Mouse (Mus musculus): Measurements from ENCODE around the gene Mast4.

DNA sequence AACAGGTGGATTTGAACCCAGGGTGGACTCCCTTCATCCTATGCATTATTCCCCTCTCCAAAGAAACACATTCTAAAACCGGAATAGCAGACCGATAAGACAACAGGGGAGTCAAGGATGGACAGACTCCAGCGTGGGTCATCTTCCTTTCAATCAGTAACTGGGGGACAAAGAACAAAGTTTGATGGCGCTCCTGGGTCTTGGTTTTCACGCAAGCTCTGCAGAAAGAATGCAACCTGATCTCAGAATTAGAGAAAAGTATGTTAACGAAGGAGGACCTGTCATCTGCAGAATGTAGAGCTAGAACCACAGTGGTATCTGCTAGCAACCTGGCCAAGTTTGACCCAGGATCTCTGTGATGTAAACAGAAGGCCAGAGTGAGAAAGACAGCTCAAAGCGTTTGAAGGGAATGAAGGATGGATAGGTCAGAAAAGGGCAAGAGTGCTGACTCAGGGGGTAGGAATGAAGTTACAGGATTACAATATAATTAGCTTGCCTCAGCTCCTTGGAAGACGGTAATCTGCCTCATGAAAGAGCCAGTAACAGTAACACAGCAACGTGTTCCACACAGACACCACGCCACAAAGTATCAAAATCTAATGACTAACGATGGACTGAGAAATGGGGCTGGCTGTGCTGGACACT lies 345.9 kb downstream of the Mast4 start:
- TF ChIP-seq E2F4 (IDR thresholded peaks at IDR 0.05; ENCODE audit: insufficient replicate concordance, low read depth, low read length): no peak
- TF ChIP-seq BHLHE40 (IDR thresholded peaks at IDR 0.05; ENCODE audit: low read depth, low read length): no peak
- TF ChIP-seq POLR2AphosphoS2 (IDR thresholded peaks at IDR 0.05; ENCODE audit: low read depth, low read length): no peak
- no peak for TF ChIP-seq ZC3H11A (IDR thresholded peaks at IDR 0.05; ENCODE audit: low read depth, low read length)
- no peak for TF ChIP-seq USF2 (conservative IDR thresholded peaks at IDR 0.05; ENCODE audit: low read depth, low read length)
- no peak for TF ChIP-seq CTCF (conservative IDR thresholded peaks at IDR 0.05 in 1 of 2, IDR thresholded peaks at IDR 0.05 in 1 of 2; ENCODE audit: low read depth in 2 of 2, low read length in 2 of 2)
- no peak for TF ChIP-seq POLR2A (IDR thresholded peaks at IDR 0.05; ENCODE audit: low read depth, low read length)
- TF ChIP-seq RAD21 (IDR thresholded peaks at IDR 0.05; ENCODE audit: low read depth, low read length): no peak
- TF ChIP-seq NRF1 (IDR thresholded peaks at IDR 0.05; ENCODE audit: low read depth, low read length): no peak
- TF ChIP-seq ZKSCAN1 (IDR thresholded peaks at IDR 0.05; ENCODE audit: borderline replicate concordance, low read depth, low read length): no peak
- TF ChIP-seq JUN (IDR thresholded peaks at IDR 0.05; ENCODE audit: insufficient read depth, low read depth, low read length): no peak
- no peak for TF ChIP-seq USF1 (IDR thresholded peaks at IDR 0.05; ENCODE audit: low read depth, low read length)
- no peak for TF ChIP-seq EP300 (IDR thresholded peaks at IDR 0.05; ENCODE audit: low read length)

Data from CH12.LX (cell line).